Mouse (Mus musculus) C2C12 (cell line): ENCODE data around the gene Snx20. TPM values are rescaled to one million over a fixed set of nuclear protein-coding genes. Genes with fewer than 3 reads are reported as not detected.

Experiments used
- H3K27me3 ChIP-seq: one replicate; pipeline ENCODE4 v1.6.1; 2011; ENCODE audit not compliant: control insufficient read depth, insufficient read depth, insufficient read length
- H3K36me3 ChIP-seq: one replicate; pipeline ENCODE4 v1.6.1; 2011; ENCODE audit not compliant: control insufficient read depth, insufficient read depth
- H3K4me3 ChIP-seq: one replicate; pipeline ENCODE4 v1.5.1; 2011; ENCODE audit warnings: mild to moderate bottlenecking, control low read depth; ENCODE audit not compliant: poor library complexity, insufficient read depth, severe bottlenecking
- H3K79me2 ChIP-seq: one replicate; pipeline ENCODE4 v1.6.1; 2011; ENCODE audit not compliant: control insufficient read depth, insufficient read depth
- H3K79me3 ChIP-seq: one replicate; pipeline ENCODE4 v1.6.1; 2011; ENCODE audit warnings: low read depth, control low read depth
- H3ac ChIP-seq: one replicate; pipeline ENCODE3; 2011; ENCODE audit warnings: low read depth; ENCODE audit not compliant: control insufficient read depth, insufficient read length
- CEBPB ChIP-seq: IDR thresholded peaks from one replicate; pipeline ENCODE4 v1.6.1; 2011; ENCODE audit warnings: low read depth, mild to moderate bottlenecking, control low read depth, moderate library complexity
- CTCF ChIP-seq: IDR thresholded peaks from one replicate; pipeline ENCODE4 v1.5.1; 2011; ENCODE audit not compliant: control insufficient read depth, insufficient read depth, insufficient read length
- FOSL1 ChIP-seq: IDR thresholded peaks from one replicate; pipeline ENCODE4 v1.8.0; 2011; ENCODE audit warnings: mild to moderate bottlenecking, low read length; ENCODE audit not compliant: poor library complexity, insufficient read depth, severe bottlenecking
- MAX ChIP-seq: IDR thresholded peaks from one replicate; pipeline ENCODE4 v1.6.1; 2011; ENCODE audit warnings: mild to moderate bottlenecking, control low read depth
- MYOD1 ChIP-seq: IDR thresholded peaks from one replicate; pipeline ENCODE4 v1.6.1; 2011; ENCODE audit warnings: low read depth; ENCODE audit not compliant: control insufficient read depth, insufficient read length
- MYOG ChIP-seq: IDR thresholded peaks from one replicate; pipeline ENCODE4 v1.6.1; 2011; ENCODE audit not compliant: control insufficient read depth, insufficient read length; ENCODE audit errors: extremely low read depth
- USF1 ChIP-seq: IDR thresholded peaks from one replicate; pipeline ENCODE4 v1.6.1; 2011; ENCODE audit warnings: low read depth, mild to moderate bottlenecking, control low read depth, moderate library complexity
- polyA plus RNA-seq: library from polyadenylated mRNA; unstranded; fragments of >200 nt; fragmentation: generic; extraction: Trizol; gene quantifications from one replicate; pipeline ENCODE4 v1.2.1, GENCODE M21; 2012; ENCODE audit warnings: missing spikeins

The Snx20 gene
- polyA plus RNA-seq, 1 experiment = 0.09 TPM

DNA sequence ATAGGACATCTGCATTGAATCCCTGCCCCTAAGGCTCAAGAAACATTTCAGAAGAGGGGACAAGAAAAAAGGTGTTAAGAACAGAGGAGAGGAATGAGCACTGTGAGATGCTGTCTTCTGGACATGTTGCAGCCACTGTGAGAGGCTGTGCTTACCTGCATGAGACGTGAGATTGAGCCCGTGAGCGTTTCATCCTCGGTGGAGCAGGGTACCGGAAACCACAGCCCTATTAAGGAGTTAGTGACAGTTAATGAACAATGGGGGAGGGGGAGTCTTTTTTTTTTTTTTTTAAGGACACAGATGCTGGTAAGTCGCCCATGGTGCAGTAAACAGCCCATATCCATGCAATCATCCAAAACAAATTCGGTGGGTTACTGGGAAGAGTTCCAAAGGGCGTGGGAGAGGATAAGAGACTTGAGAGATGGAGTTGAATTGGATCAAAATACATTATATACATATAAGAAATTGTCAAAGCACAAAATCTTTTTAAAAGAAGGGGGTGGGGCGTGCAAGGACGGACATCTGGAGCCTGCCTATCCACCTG lies 32.4 kb downstream of the Snx20 start:
- H3K4me3 ChIP-seq = no peak overlapping the region
- H3K27me3 ChIP-seq = peaks cover 11% of the 10 kb centered on the region
- TF ChIP-seq CEBPB = no peak
- TF ChIP-seq CTCF = no peak
- no peak for TF ChIP-seq USF1
- no peak for TF ChIP-seq MYOG
- TF ChIP-seq MYOD1 = no peak
- no peak for TF ChIP-seq MAX
- TF ChIP-seq FOSL1 = no peak
- H3ac ChIP-seq = no peak overlapping the region
- H3K79me3 ChIP-seq = no peaks in the 10 kb centered on the region
- H3K79me2 ChIP-seq = no peaks in the 10 kb centered on the region
- no peaks in the 10 kb centered on the region for H3K36me3 ChIP-seq

DNA sequence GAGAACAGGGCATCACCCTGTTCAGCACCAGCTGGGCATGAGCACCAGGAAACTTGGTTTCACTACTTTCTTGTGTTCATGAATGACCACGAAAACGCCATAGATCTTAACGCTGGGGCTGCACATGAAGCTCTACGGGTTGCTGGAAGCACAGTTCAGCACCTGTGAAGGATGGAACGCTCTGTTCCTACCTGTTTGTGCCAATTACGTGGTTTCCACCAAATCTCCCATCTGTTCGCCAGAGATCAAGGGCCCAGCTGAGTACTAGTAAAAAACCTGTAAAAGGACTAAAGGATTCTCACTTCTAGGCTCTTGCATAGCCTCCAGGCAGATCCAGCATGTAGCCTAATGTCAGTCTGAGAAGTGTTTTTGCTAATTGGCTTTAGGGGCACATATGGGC lies 36.4 kb downstream of the Snx20 start:
- no peak overlapping the region for H3K4me3 ChIP-seq
- no peak overlapping the region for H3ac ChIP-seq
- TF ChIP-seq CTCF = no peak
- no peak for TF ChIP-seq MAX
- TF ChIP-seq MYOG = no peak
- no peak for TF ChIP-seq CEBPB
- TF ChIP-seq USF1 = no peak
- TF ChIP-seq MYOD1 = no peak
- TF ChIP-seq FOSL1 = no peak
- H3K79me2 ChIP-seq = no peaks in the 10 kb centered on the region
- peaks cover 40% of the 10 kb centered on the region for H3K27me3 ChIP-seq
- no peaks in the 10 kb centered on the region for H3K36me3 ChIP-seq
- no peaks in the 10 kb centered on the region for H3K79me3 ChIP-seq

DNA sequence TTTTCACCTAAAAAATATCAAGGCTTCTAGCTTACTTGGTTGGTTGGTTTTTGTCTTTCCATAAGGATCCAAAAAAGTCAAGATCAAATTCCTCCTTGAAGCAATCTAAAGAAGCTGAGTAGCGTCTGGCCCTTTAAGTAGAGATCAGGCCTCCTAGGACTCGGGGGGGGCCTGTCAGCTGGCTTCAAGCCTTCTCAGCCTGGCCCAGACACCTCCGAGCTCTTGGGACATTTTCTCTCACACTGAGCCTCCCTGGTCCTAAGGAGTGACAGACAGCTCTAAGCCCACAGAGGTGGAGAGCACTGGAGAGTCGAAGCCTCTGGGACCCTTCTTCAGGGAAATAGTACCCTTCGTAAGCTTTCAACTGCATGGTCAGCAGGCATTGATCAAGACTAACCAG lies 37.4 kb downstream of the Snx20 start:
- no peak overlapping the region for H3ac ChIP-seq
- no peaks in the 10 kb centered on the region for H3K79me2 ChIP-seq
- H3K4me3 ChIP-seq = no peak overlapping the region
- no peaks in the 10 kb centered on the region for H3K36me3 ChIP-seq
- H3K27me3 ChIP-seq = peaks cover 41% of the 10 kb centered on the region
- no peak for TF ChIP-seq USF1
- no peak for TF ChIP-seq MYOG
- TF ChIP-seq FOSL1 = no peak
- TF ChIP-seq CEBPB = no peak
- no peak for TF ChIP-seq MAX
- no peak for TF ChIP-seq CTCF
- no peak for TF ChIP-seq MYOD1
- no peaks in the 10 kb centered on the region for H3K79me3 ChIP-seq

DNA sequence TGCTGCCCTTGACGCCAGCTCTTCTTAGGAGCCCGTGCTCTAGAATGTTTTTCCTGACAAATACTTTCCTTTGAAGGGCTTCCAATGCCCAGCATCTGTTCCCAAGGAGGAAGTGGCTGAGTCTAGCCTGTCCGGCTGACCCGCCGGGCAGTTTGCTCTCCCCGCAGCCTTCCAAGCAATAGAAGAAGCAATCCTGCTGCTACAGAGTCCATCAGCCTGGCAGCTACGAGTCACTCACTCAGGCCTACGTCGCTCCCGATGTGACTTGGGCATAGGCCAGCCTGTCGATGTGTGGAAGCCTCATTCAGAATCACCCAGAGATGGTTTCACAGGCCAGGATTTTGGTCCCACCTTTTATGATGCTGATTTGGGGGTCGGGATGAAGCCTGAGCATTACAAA lies 39.9 kb downstream of the Snx20 start:
- Histone ChIP-seq H3ac (no peak overlapping the region), H3K36me3 (no peaks in the 10 kb centered on the region), H3K4me3 (no peak overlapping the region), H3K79me2 (no peaks in the 10 kb centered on the region), H3K79me3 (no peaks in the 10 kb centered on the region), H3K27me3 (peaks cover 52% of the 10 kb centered on the region)
- TF ChIP-seq MYOD1 = no peak
- TF ChIP-seq MAX = no peak

DNA sequence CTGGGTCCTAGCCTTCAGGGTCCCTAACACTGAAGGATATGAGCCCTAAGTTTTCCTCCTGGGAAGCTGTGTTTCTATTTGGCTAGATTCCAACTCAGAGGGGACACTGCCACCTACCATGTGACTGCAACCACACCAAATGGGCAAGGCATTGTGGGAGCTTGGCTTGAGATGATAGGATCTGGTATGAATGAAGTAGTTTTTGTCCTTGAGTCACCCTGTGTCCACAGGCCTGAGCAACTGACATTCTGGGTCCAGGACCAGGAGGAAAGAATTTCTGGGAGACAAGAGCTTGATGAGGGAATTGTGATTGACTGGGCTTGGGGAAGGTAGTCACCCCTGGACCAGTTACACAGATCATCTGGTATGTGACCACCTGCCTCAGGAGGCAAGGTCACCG lies 42.0 kb downstream of the Snx20 start:
- H3K27me3 ChIP-seq = peaks cover 64% of the 10 kb centered on the region
- no peaks in the 10 kb centered on the region for H3K36me3 ChIP-seq
- no peak overlapping the region for H3K4me3 ChIP-seq
- no peaks in the 10 kb centered on the region for H3K79me3 ChIP-seq
- no peaks in the 10 kb centered on the region for H3K79me2 ChIP-seq
- no peak overlapping the region for H3ac ChIP-seq
- TF ChIP-seq MYOG = no peak
- TF ChIP-seq MYOD1 = no peak
- no peak for TF ChIP-seq MAX
- no peak for TF ChIP-seq CEBPB
- TF ChIP-seq CTCF = no peak
- no peak for TF ChIP-seq FOSL1
- TF ChIP-seq USF1 = no peak

DNA sequence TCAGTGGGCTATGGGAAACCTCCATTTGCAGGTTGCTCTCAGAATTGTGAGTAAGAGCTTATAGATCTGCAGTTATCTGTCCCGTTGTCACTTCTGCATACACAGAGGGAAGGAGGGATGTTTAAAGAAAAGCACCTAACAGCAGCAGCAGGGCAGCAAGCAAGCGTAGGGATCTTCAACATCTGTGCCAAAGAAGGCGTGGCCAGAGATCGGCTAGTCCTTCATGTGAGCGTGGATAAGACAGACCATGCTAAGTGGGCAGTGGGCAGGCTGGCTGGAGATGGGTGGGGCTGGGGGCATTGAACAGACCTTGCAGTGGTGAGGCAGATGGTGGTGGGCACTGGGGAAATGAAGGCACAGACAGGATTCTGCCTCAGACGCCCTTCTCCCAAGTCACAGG lies 45.7 kb downstream of the Snx20 start:
- Histone ChIP-seq H3K79me2 (no peaks in the 10 kb centered on the region), H3K79me3 (no peaks in the 10 kb centered on the region), H3ac (no peak overlapping the region), H3K4me3 (no peak overlapping the region), H3K36me3 (no peaks in the 10 kb centered on the region), H3K27me3 (peaks cover 61% of the 10 kb centered on the region)
- TF ChIP-seq MYOD1 (no peak), CEBPB (no peak), USF1 (no peak), MYOG (no peak)
